Mouse (Mus musculus): ENCODE data around the gene Tubgcp2.

Tubgcp2 gene

GRCm38 (mm10) chr7:139979011-139979719 lies 57.3 kb downstream of the Tubgcp2 start:
- DNase-seq (ENCODE audit: low spot score): no peak

- peak; percentile 78 for DNase-seq (ENCODE audit: low spot score)
Observed at GRCm38 (mm10) chr7:139978278-139978892, 58.1 kb downstream of the Tubgcp2 start, which contains the start of gene 6430531B16Rik. Gene 6430531B16Rik (minus strand): TSS chr7:139978755.

- DNase-seq (ENCODE audit: low spot score): no peak
Observed at GRCm38 (mm10) chr7:139975471-139975870, 61.0 kb downstream of the Tubgcp2 start.

GRCm38 (mm10) chr7:139974307-139974706 lies 62.2 kb downstream of the Tubgcp2 start:
- peak; percentile 34 for DNase-seq (ENCODE audit: low spot score)

- no peak for DNase-seq (ENCODE audit: low spot score)
Observed at GRCm38 (mm10) chr7:139972923-139973331, 63.5 kb downstream of the Tubgcp2 start.

GRCm38 (mm10) chr7:139971436-139971835 lies 65.0 kb downstream of the Tubgcp2 start:
- no peak for DNase-seq (ENCODE audit: low spot score)

- no peak for DNase-seq (ENCODE audit: low spot score)
Observed at GRCm38 (mm10) chr7:139970979-139971378, 65.5 kb downstream of the Tubgcp2 start.

GRCm38 (mm10) chr7:139970216-139970919 lies 66.1 kb downstream of the Tubgcp2 start:
- DNase-seq (ENCODE audit: low spot score): no peak

GRCm38 (mm10) chr7:139969348-139970130 lies 66.9 kb downstream of the Tubgcp2 start:
- peak; percentile 75 for DNase-seq (ENCODE audit: low spot score)

GRCm38 (mm10) chr7:139968428-139968827 lies 68.0 kb downstream of the Tubgcp2 start:
- no peak for DNase-seq (ENCODE audit: low spot score)

GRCm38 (mm10) chr7:139967175-139967574 lies 69.3 kb downstream of the Tubgcp2 start:
- no peak for DNase-seq (ENCODE audit: low spot score)

- no peak for DNase-seq (ENCODE audit: low spot score)
Observed at GRCm38 (mm10) chr7:139963814-139964213, 72.7 kb downstream of the Tubgcp2 start.

- DNase-seq (ENCODE audit: low spot score): no peak
Observed at GRCm38 (mm10) chr7:139961141-139961540, 75.3 kb downstream of the Tubgcp2 start.

GRCm38 (mm10) chr7:139957958-139958357 lies 78.5 kb downstream of the Tubgcp2 start:
- DNase-seq (ENCODE audit: low spot score): no peak

- no peak for DNase-seq (ENCODE audit: low spot score)
Observed at GRCm38 (mm10) chr7:139957437-139957836, 79.0 kb downstream of the Tubgcp2 start.

- no peak for DNase-seq (ENCODE audit: low spot score)
Observed at GRCm38 (mm10) chr7:139956658-139957057, 79.8 kb downstream of the Tubgcp2 start.

GRCm38 (mm10) chr7:139955505-139955904 lies 81.0 kb downstream of the Tubgcp2 start:
- no peak for DNase-seq (ENCODE audit: low spot score)

- DNase-seq (ENCODE audit: low spot score): no peak
Observed at GRCm38 (mm10) chr7:139951991-139952633, 84.4 kb downstream of the Tubgcp2 start.

GRCm38 (mm10) chr7:139951079-139951478 lies 85.4 kb downstream of the Tubgcp2 start:
- peak; percentile 56 for DNase-seq (ENCODE audit: low spot score)

- DNase-seq (ENCODE audit: low spot score): peak; percentile 30
Observed at GRCm38 (mm10) chr7:139950283-139950971, 86.0 kb downstream of the Tubgcp2 start.

GRCm38 (mm10) chr7:139949893-139950282 lies 86.6 kb downstream of the Tubgcp2 start:
- DNase-seq (ENCODE audit: low spot score): peak; percentile 52
